Mouse (Mus musculus): ENCODE results near the gene Drap1.

DNA sequence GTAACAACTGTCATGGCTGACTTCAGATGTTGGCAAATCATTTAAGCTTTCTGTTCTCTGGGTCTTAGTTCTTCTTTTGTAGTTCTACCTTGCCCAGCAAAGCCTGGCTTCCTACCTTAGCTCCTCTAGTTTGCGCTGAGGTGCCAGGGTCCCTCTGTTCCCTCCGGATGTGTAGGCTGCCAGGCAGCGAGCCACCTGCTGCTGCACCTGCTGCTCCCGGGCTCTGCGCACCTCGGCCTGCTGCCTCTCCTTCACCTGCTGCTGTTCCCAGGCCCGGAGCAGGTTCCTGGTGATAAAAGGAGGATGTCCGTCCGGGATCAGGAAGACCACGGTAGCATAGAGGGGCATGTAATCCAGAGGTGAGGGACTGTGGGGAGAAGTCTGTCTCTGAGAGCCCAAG is 30.6 kb downstream of the Drap1 start:
- no peak for TF ChIP-seq CTCF (IDR thresholded peaks at IDR 0.05; ENCODE audit: insufficient read depth, low read depth, low read length)
- TF ChIP-seq POLR2A (IDR thresholded peaks at IDR 0.05; ENCODE audit: insufficient read depth, low read depth, low read length), result no peak

Data from olfactory bulb, adult 2 months (tissue).